8 mouse cellular contexts compared by ENCODE assay signal in the genomic region with DNA sequence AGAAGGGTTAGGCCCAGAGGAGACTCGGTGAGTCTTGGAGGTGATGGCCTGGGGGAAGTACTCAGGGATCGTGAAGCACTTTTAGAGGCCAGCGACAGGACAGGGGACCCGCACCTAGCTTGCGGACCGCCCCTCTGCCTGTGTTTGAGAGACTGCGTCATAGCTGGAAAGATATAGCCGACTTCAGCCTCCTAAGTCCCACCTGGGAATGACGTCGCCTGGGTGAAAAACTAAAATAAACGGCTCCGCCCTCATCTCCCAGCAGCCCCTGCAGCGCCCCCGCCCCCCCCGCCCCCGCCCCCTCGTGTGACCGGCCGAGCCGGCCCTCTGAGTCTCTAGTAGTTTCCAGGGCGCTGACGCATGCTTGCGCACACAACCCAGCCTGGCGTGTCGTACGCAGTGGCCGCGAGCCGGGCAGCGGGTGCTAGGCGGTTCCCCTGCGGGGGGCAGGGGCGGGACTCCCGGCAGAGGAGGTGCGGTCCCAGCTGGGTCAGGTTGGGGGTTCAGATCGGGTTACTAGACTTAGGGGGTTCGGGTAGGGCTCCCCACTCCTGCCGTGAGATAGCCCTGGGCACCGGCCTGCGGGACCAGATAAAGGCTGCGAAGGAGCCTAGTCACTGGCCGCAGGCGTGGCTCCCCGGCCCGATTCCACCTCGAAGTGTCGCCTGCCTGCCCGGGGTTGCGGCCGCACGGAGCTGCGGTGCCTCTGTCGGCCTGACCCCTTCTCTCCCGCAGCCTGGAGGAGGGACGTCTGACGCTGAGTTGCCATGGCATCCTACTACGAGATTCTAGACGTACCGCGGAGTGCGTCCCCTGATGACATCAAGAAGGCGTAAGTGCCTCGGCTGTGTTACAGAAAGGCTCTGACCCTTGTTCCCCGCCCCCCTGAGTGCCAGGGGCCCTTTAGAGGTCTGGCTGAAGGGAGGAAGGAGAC. TPM values are rescaled to one million over a fixed set of nuclear protein-coding genes. Genes with fewer than 3 reads are reported as not detected.
DNase-seq lines count a peak whose midpoint lies in the region; ATAC-seq lines count a peak whose summit lies in the region.

A gene (plus strand): TSS at position 290 of the 934 bp plus-strand sequence.

- intact Hi-C loops in heart, postnatal 14 days (cut with DNase I), result no loop called here

- ATAC-seq in forebrain, embryonic 15.5 days (replicated peaks), result peak; percentile 84
- ATAC-seq in neural tube, embryonic 14.5 days (ENCODE audit: low read depth), result peak; percentile 88

- peak within 1 kb of the TSS; percentile 78 for H3K27ac ChIP-seq in forebrain, embryonic 15.5 days (replicated peaks)
- peak within 1 kb of the TSS; percentile 86 for H3K27ac ChIP-seq in neural tube, embryonic 14.5 days (ENCODE audit: low read depth, low read length)

- peak within 1 kb of the TSS; percentile 67 for H3K4me3 ChIP-seq in forebrain, embryonic 15.5 days
- H3K4me3 ChIP-seq in neural tube, embryonic 14.5 days (ENCODE audit: low read depth, low read length), result peak within 1 kb of the TSS; percentile 70

- H3K9ac ChIP-seq in forebrain, embryonic 15.5 days (replicated peaks), result peak within 1 kb of the TSS; percentile 74
- peak within 1 kb of the TSS; percentile 87 for H3K9ac ChIP-seq in neural tube, embryonic 14.5 days (replicated peaks; ENCODE audit: low read depth, low read length)

- WGBS in forebrain, embryonic 15.5 days, result under 1% methylated on average over 64 of the region's 64 CpGs
- WGBS in large intestine, adult 2 months, result under 1% methylated on average over 64 of the region's 64 CpGs
- under 1% methylated on average over 61 of the region's 64 CpGs for WGBS in neural tube, embryonic 14.5 days

- DNase-seq in ES-CJ7 (ENCODE audit: low read depth, low spot score), result peak; percentile 87
- DNase-seq in cerebellum, adult 11 months, result peak; percentile 87
- peak; percentile 89 for DNase-seq in heart, postnatal 14 days
- no peak for DNase-seq in large intestine, adult 2 months (ENCODE audit: low read depth, low spot score)
- DNase-seq in lung, adult 18-20 months, result peak; percentile 92 to 95
- DNase-seq in testis, postnatal 10 days (ENCODE audit: low spot score), result peak; percentile 83

- H3K4me1 ChIP-seq in forebrain, embryonic 15.5 days, result peaks cover 25% of the 10 kb centered on the region
- 0 out of 2 replicates have a peak, but pooled peaks cover 3% of the 10 kb centered on the region for H3K4me1 ChIP-seq in neural tube, embryonic 14.5 days (ENCODE audit: control insufficient read depth, insufficient read depth, low read length)

- H3K36me3 ChIP-seq in forebrain, embryonic 15.5 days, result peaks cover 12% of the 10 kb centered on the region; the same call in 1 of the 2 replicates
- H3K36me3 ChIP-seq in neural tube, embryonic 14.5 days (ENCODE audit: control insufficient read depth, insufficient read depth, low read length), result no peaks in the 10 kb centered on the region; the same call in 1 of the 2 replicates

- 0 out of 2 replicates have a peak, but pooled peaks cover 5% of the 10 kb centered on the region for H3K27me3 ChIP-seq in forebrain, embryonic 15.5 days
- no peaks in the 10 kb centered on the region for H3K27me3 ChIP-seq in neural tube, embryonic 14.5 days (ENCODE audit: control insufficient read depth, insufficient read depth, low read length)

- peak within 1 kb of the TSS; percentile 88 for H3K4me2 ChIP-seq in forebrain, embryonic 15.5 days (replicated peaks)
- H3K4me2 ChIP-seq in neural tube, embryonic 14.5 days (ENCODE audit: low read depth, low read length), result peak within 1 kb of the TSS; percentile 91

- no peaks in the 10 kb centered on the region for H3K9me3 ChIP-seq in forebrain, embryonic 15.5 days
- no peaks in the 10 kb centered on the region for H3K9me3 ChIP-seq in neural tube, embryonic 14.5 days (ENCODE audit: control insufficient read depth, low read length)

RNA-seq across cellular contexts. Expression of the gene that starts here (rescaled TPM):
- polyA plus RNA-seq in forebrain, embryonic 15.5 days (2015; fragmentation: Nextera tagmentation; extraction: Ambion mirVana), result 53.0 and 54.0 TPM in 2 replicates
- 10 to 100 TPM; 66.4 to 74.6 TPM for total RNA-seq in heart, postnatal 14 days (2021)
- 19.4 and 20.1 TPM in 2 replicates for polyA plus RNA-seq in large intestine, adult 2 months (2012; rRNA removed)
- polyA plus RNA-seq in neural tube, embryonic 14.5 days (2014; fragmentation: Nextera tagmentation; extraction: Ambion mirVana), result 35.9 and 36.9 TPM in 2 replicates
